Mouse (Mus musculus): ENCODE results near the gene Tdrd7. TPM values are rescaled to one million over a fixed set of nuclear protein-coding genes. Genes with fewer than 3 reads are reported as not detected.

Tdrd7 gene
- polyA plus RNA-seq (2014; fragmentation: Nextera tagmentation; extraction: Ambion mirVana), result 9.6 and 13.2 TPM in 2 replicates

DNA sequence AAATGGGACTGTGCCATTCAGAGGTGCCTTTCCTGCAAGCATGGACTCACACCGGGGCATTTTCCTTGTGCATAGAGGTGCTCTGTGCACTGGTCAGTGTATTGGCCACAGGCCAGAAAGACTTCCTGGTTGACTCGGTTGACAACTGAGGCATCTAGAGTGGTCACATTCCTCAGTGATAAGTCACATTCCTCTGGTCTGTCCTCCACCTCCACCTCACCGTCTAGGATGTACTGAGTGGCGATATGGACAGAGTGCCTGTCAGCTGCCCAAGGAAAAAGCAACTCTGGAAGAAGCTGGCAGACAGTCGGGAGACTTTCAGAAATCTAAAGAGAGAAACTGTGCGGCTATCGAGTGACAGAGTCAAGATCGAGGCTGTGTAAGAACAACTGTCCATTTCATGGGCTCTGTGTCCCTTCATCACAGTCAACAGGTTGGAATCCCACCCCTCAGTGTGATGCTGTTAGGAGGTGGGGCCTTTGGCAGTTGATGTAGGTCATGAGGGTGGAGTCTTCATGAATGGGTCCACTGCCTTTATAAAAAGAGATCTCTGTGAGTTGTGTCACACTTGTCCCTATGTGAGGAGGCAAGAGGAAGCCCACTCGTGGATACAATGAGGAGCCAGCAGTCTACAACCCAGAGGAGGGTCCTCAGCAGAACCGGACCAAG lies at the start of gene Tdrd7:
Gene Tdrd7 (plus strand): TSS at position 564 of the 669 bp plus-strand sequence.
- Histone ChIP-seq H3K27ac (ENCODE audit: low read depth, low read length) (no peak within 1 kb of the TSS), H3K9me3 (ENCODE audit: control insufficient read depth, low read length) (no peaks in the 10 kb centered on the region), H3K36me3 (ENCODE audit: control insufficient read depth, insufficient read depth, low read length) (no peaks in the 10 kb centered on the region), H3K27me3 (ENCODE audit: control insufficient read depth, insufficient read depth, low read length) (no peaks in the 10 kb centered on the region), H3K4me1 (replicated peaks; ENCODE audit: control insufficient read depth, insufficient read depth, low read length) (peaks cover 14% of the 10 kb centered on the region), H3K4me3 (ENCODE audit: low read depth, low read length) (no peak within 1 kb of the TSS), H3K9ac (ENCODE audit: low read length) (no peak within 1 kb of the TSS; the same call in 1 of the 2 replicates), H3K4me2 (ENCODE audit: low read depth, low read length, severe bottlenecking) (no peak within 1 kb of the TSS)
- ATAC-seq (replicated peaks; ENCODE audit: low FRiP score), result no peak
- no peak for DNase-seq (ENCODE audit: low spot score)
- 85% methylated on average over 10 of the region's 10 CpGs for WGBS

DNA sequence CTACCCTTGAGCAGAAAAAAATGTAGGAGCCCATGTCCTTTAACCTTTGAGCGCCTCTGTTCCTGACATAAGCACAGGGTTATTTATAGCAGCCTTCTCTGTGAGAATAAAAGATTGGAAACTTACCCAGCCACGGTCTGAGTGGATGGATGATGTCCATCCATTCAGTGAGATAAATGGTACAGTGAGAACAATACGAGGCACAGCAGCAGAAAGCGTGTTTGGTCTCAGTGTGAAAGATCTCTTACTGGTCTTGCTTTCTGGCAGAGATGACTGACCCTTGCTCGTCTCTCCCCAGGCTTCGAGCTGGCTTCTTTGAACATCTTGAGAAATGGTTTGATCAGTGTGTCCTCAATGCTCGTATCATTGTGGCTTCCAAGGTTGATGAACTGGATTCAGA lies 48.0 kb upstream of the Tdrd7 start:
- DNase-seq (ENCODE audit: low spot score) (no peak), ATAC-seq (replicated peaks; ENCODE audit: low FRiP score) (no peak)
- H3K36me3 ChIP-seq (ENCODE audit: control insufficient read depth, insufficient read depth, low read length), result no peaks in the 10 kb centered on the region
- H3K4me3 ChIP-seq (ENCODE audit: low read depth, low read length), result no peak overlapping the region
- H3K4me1 ChIP-seq (replicated peaks; ENCODE audit: control insufficient read depth, insufficient read depth, low read length), result no peaks in the 10 kb centered on the region
- WGBS, result 83% methylated on average over 7 of the region's 7 CpGs
- H3K9ac ChIP-seq (ENCODE audit: low read length), result no peak overlapping the region
- no peak overlapping the region for H3K4me2 ChIP-seq (ENCODE audit: low read depth, low read length, severe bottlenecking)
- no peaks in the 10 kb centered on the region for H3K9me3 ChIP-seq (ENCODE audit: control insufficient read depth, low read length)
- H3K27ac ChIP-seq (ENCODE audit: low read depth, low read length), result no peak overlapping the region
- H3K27me3 ChIP-seq (ENCODE audit: control insufficient read depth, insufficient read depth, low read length), result no peaks in the 10 kb centered on the region

DNA sequence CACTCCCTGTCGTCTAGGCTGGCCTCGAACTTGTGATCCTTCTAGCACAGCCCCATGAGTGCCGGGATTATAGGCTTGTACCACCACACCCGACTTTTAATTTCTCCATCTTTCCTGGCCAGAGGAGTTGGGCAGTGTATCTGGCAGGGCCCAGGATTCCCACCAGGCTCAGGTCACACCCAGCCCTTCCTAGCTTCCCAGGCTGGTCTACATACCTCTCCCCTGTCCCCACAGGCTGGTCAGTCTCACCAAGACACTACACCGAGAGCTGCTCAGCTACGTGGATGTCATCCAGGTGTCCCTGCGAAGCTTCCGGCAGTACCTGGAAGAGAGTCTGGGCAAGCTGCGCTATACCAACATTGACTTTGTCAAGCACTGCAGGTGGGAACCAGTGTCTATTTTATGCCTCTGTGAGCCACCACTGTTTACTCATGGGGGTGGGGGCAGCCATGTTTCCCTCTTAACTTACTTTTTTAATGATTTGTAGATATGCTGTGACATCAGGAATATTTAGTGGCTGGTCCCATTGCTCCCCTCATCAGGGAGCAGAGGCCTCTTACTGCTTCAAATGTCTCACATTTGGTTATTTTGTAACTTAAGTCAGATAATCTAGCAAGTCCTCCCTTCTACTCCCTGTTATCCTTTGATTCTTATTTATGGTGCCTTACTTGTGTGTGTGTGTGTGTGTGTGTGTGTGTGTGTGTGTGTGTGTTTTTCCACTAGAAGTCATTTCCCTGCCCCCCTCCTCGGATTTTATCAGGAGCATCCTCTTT lies 43.3 kb upstream of the Tdrd7 start:
- no peak for ATAC-seq (replicated peaks; ENCODE audit: low FRiP score)
- 87% methylated on average over 10 of the region's 10 CpGs for WGBS

DNA sequence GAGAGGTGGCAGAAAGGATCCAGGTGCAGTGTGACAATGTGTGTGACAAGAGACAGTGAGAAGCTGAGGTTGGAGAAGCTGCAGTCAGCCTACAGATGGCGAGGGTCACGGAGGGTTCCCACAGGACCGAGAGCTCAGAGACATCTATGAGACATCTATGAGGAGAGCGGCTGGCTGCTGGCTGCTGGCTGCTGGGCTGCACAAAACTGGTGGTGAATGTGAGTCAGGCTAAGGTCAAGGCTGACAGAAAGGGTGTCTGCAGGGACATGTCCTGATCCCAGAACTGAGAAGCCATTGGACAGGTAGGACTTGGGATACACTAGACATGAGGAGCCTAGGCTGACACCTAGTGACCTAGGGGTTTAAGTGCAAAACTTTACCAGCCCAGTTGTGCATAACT lies 41.1 kb upstream of the Tdrd7 start:
- ATAC-seq (replicated peaks; ENCODE audit: low FRiP score) (no peak), DNase-seq (ENCODE audit: low spot score) (no peak)
- 94% methylated on average over 4 of the region's 4 CpGs for WGBS
- Histone ChIP-seq H3K4me2 (ENCODE audit: low read depth, low read length, severe bottlenecking) (no peak overlapping the region), H3K27ac (ENCODE audit: low read depth, low read length) (no peak overlapping the region), H3K4me1 (replicated peaks; ENCODE audit: control insufficient read depth, insufficient read depth, low read length) (no peaks in the 10 kb centered on the region), H3K9me3 (ENCODE audit: control insufficient read depth, low read length) (no peaks in the 10 kb centered on the region), H3K4me3 (ENCODE audit: low read depth, low read length) (no peak overlapping the region), H3K36me3 (ENCODE audit: control insufficient read depth, insufficient read depth, low read length) (no peaks in the 10 kb centered on the region), H3K27me3 (ENCODE audit: control insufficient read depth, insufficient read depth, low read length) (no peaks in the 10 kb centered on the region), H3K9ac (ENCODE audit: low read length) (no peak overlapping the region)

More for the DNA sequence above, 43.3 kb upstream of the Tdrd7 start:
- Histone ChIP-seq H3K9ac (ENCODE audit: low read length) (no peak overlapping the region), H3K36me3 (ENCODE audit: control insufficient read depth, insufficient read depth, low read length) (no peaks in the 10 kb centered on the region), H3K4me2 (ENCODE audit: low read depth, low read length, severe bottlenecking) (no peak overlapping the region), H3K4me3 (ENCODE audit: low read depth, low read length) (no peak overlapping the region), H3K27me3 (ENCODE audit: control insufficient read depth, insufficient read depth, low read length) (no peaks in the 10 kb centered on the region), H3K9me3 (ENCODE audit: control insufficient read depth, low read length) (no peaks in the 10 kb centered on the region), H3K27ac (ENCODE audit: low read depth, low read length) (no peak overlapping the region), H3K4me1 (replicated peaks; ENCODE audit: control insufficient read depth, insufficient read depth, low read length) (no peaks in the 10 kb centered on the region)
- no peak for DNase-seq (ENCODE audit: low spot score)

DNA sequence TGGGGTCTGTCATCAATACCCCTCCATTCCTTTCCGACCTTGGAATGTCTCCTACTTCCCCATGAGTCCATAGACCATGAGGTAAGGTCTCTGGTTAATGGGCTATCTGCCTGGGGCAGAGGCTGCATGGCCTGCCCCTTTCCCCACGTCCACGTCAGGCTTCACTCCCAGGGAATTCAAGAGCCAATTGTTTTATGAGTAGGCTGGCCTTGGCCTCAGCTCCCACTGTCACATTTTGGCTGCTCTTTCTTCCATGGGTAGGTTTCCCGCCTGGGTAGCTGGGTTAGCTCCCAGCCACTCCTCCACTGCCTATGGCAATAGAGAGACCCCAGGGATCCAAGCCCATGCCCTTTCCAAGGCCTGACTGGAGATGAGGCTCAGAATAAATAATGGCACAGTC lies 36.6 kb upstream of the Tdrd7 start:
- WGBS, result 84% methylated on average over 4 of the region's 4 CpGs
- DNase-seq (ENCODE audit: low spot score) (no peak), ATAC-seq (replicated peaks; ENCODE audit: low FRiP score) (no peak)
- H3K27ac ChIP-seq (ENCODE audit: low read depth, low read length), result no peak overlapping the region
- H3K4me1 ChIP-seq (replicated peaks; ENCODE audit: control insufficient read depth, insufficient read depth, low read length), result no peaks in the 10 kb centered on the region
- H3K4me2 ChIP-seq (ENCODE audit: low read depth, low read length, severe bottlenecking), result no peak overlapping the region
- H3K9ac ChIP-seq (ENCODE audit: low read length), result no peak overlapping the region
- H3K27me3 ChIP-seq (ENCODE audit: control insufficient read depth, insufficient read depth, low read length), result no peaks in the 10 kb centered on the region
- H3K9me3 ChIP-seq (ENCODE audit: control insufficient read depth, low read length), result no peaks in the 10 kb centered on the region
- H3K36me3 ChIP-seq (ENCODE audit: control insufficient read depth, insufficient read depth, low read length), result no peaks in the 10 kb centered on the region
- H3K4me3 ChIP-seq (ENCODE audit: low read depth, low read length), result no peak overlapping the region

DNA sequence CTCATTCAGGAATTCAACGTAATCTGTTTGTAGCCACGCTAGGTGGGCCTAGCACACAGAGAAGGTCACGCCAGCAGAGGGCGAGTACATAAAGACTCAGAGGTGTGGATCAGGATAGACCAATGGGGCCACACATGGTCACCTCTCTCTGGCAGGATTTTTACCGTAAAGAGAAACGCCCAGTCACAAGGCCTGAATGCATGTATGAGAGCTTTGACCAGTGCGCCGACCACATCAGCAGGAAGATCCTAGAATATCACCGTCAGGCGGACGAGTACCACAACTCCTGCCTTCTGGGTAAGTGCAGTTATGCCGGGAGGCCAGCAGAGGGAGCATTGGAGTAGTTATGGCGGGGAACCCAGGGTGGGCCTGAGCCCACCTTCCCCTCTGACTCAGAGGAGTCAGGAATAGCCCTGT lies 23.5 kb upstream of the Tdrd7 start:
- 32% methylated on average over 13 of the region's 13 CpGs for WGBS
- Histone ChIP-seq H3K27me3 (ENCODE audit: control insufficient read depth, insufficient read depth, low read length) (no peaks in the 10 kb centered on the region), H3K4me1 (replicated peaks; ENCODE audit: control insufficient read depth, insufficient read depth, low read length) (no peaks in the 10 kb centered on the region), H3K4me2 (ENCODE audit: low read depth, low read length, severe bottlenecking) (no peak overlapping the region), H3K27ac (ENCODE audit: low read depth, low read length) (no peak overlapping the region), H3K9ac (ENCODE audit: low read length) (no peak overlapping the region), H3K9me3 (ENCODE audit: control insufficient read depth, low read length) (no peaks in the 10 kb centered on the region), H3K36me3 (ENCODE audit: control insufficient read depth, insufficient read depth, low read length) (no peaks in the 10 kb centered on the region), H3K4me3 (ENCODE audit: low read depth, low read length) (no peak overlapping the region)
- DNase-seq (ENCODE audit: low spot score) (peak; percentile 79), ATAC-seq (replicated peaks; ENCODE audit: low FRiP score) (no peak)

DNA sequence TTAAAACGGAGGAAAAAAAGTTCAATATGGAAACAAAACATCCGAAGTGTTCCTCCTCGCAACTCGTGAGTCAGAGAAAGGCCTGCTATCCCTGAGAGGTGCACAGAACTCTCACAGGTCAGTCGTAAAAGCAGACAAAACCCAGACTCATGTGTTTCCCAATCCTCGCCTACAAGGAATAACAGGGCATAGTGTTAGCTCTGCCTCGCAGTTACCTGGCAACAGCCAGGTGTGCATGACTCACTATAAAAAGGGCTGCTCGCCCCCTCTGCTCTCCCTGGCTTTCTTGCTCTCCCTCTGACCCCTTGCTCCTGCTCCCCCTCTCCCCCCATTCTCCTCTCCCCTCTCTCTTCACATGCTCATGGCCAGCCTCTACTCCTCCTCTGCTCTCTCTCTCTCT lies 17.4 kb upstream of the Tdrd7 start:
- 82% methylated on average over 8 of the region's 8 CpGs for WGBS
- H3K36me3 ChIP-seq (ENCODE audit: control insufficient read depth, insufficient read depth, low read length), result no peaks in the 10 kb centered on the region
- ATAC-seq (replicated peaks; ENCODE audit: low FRiP score) (no peak), DNase-seq (ENCODE audit: low spot score) (no peak)
- no peak overlapping the region for H3K4me3 ChIP-seq (ENCODE audit: low read depth, low read length)
- H3K9me3 ChIP-seq (ENCODE audit: control insufficient read depth, low read length), result no peaks in the 10 kb centered on the region
- no peaks in the 10 kb centered on the region for H3K4me1 ChIP-seq (replicated peaks; ENCODE audit: control insufficient read depth, insufficient read depth, low read length)
- H3K9ac ChIP-seq (ENCODE audit: low read length), result no peak overlapping the region
- H3K4me2 ChIP-seq (ENCODE audit: low read depth, low read length, severe bottlenecking), result no peak overlapping the region
- H3K27me3 ChIP-seq (ENCODE audit: control insufficient read depth, insufficient read depth, low read length), result no peaks in the 10 kb centered on the region
- H3K27ac ChIP-seq (ENCODE audit: low read depth, low read length), result no peak overlapping the region

DNA sequence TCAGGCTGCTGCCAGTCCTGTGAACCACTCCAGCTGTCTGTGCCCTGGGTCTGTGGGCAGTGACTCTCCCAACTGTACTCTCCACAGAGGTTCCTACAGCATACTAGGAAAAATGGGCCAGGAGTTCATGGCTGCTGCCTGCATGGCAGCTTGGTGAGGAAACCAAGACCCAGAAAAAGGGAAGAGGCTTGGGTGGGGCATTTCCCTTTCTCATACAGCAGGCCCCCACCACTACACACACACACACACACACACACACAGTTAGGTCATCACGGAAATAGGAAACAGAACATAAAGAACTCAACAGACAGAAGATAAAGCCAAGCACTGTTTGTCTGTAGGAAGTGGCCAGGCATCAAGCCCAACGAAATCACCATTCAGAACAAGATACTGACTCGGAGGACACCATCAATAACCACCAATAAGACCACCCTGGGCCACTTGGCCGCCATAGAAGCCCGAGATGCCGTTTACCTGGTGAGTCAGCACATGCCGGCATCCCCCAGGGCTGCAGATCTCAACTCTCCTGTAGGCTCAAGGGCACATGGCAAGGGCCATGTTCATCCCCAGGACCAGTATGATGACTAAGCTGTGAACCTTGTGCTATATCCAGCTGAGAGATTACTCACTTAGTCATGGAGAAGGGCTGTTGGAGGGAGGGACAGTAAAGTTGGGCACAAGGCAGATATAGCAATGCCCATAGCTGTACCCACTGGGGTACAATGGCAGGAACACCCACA lies 15.9 kb upstream of the Tdrd7 start:
- ATAC-seq (replicated peaks; ENCODE audit: low FRiP score) (no peak), DNase-seq (ENCODE audit: low spot score) (no peak)
- Histone ChIP-seq H3K4me1 (replicated peaks; ENCODE audit: control insufficient read depth, insufficient read depth, low read length) (no peaks in the 10 kb centered on the region), H3K4me2 (ENCODE audit: low read depth, low read length, severe bottlenecking) (no peak overlapping the region), H3K4me3 (ENCODE audit: low read depth, low read length) (no peak overlapping the region), H3K9me3 (ENCODE audit: control insufficient read depth, low read length) (no peaks in the 10 kb centered on the region), H3K27ac (ENCODE audit: low read depth, low read length) (no peak overlapping the region), H3K36me3 (ENCODE audit: control insufficient read depth, insufficient read depth, low read length) (no peaks in the 10 kb centered on the region), H3K27me3 (ENCODE audit: control insufficient read depth, insufficient read depth, low read length) (no peaks in the 10 kb centered on the region), H3K9ac (ENCODE audit: low read length) (no peak overlapping the region)
- 91% methylated on average over 7 of the region's 7 CpGs for WGBS

All from forebrain, embryonic 11.5 days (tissue).